Mouse (Mus musculus): ENCODE data around the gene Qk. TPM values are rescaled to one million over a fixed set of nuclear protein-coding genes. Genes with fewer than 3 reads are reported as not detected.
A peak's percentile ranks its signal among the peaks of the same experiment; 100 is the strongest.

The Qk gene
- total RNA-seq, 1 experiment: 129 TPM

- Histone ChIP-seq H3K4me3 (ENCODE audit: insufficient read depth in 1 of 2, low read depth in 1 of 2, low read length in 2 of 2, poor library complexity in 1 of 2, severe bottlenecking in 1 of 2) (peak overlapping the region; percentile 7 to 43; a peak in 3 of 4 replicates), H3K9me3 (ENCODE audit: control insufficient read depth, insufficient read depth, low read depth, low read length) (no peaks in the 10 kb centered on the region), H3K9ac (ENCODE audit: insufficient read depth, low read depth, low read length, poor library complexity, severe bottlenecking) (no peak overlapping the region), H3K36me3 (ENCODE audit: control insufficient read depth, insufficient read depth, low read length, poor library complexity, severe bottlenecking) (no peaks in the 10 kb centered on the region), H3K27ac (ENCODE audit: insufficient read depth, low read depth, low read length, poor library complexity, severe bottlenecking) (peak overlapping the region; percentile 74; the same call in 1 of the 2 replicates), H3K4me1 (ENCODE audit: control insufficient read depth in 2 of 2, insufficient read depth in 2 of 2, low read length in 2 of 2, poor library complexity in 1 of 2) (peaks cover 4 to 30% of the 10 kb centered on the region in 2 experiments)
- in situ Hi-C loops (cut with MboI; ENCODE audit: low sequenced_read_pairs in 2 of 2, unreplicated experiment in 2 of 2): no loop called here
- TF ChIP-seq HCFC1 (IDR thresholded peaks at IDR 0.05; ENCODE audit: borderline replicate concordance, insufficient read depth, low read length): no peak
- DNase-seq (ENCODE audit: low read depth, low spot score): peak; percentile 56
These were observed 36.6 kb upstream of the Qk start for GRCm38 (mm10) chr17:10356294-10356693.

GRCm38 (mm10) chr17:10355746-10356145 lies 36.1 kb upstream of the Qk start:
- in situ Hi-C loops (cut with MboI; ENCODE audit: low sequenced_read_pairs in 2 of 2, unreplicated experiment in 2 of 2): no loop called here
- Histone ChIP-seq H3K9ac (ENCODE audit: insufficient read depth, low read depth, low read length, poor library complexity, severe bottlenecking) (no peak overlapping the region), H3K27ac (ENCODE audit: insufficient read depth, low read depth, low read length, poor library complexity, severe bottlenecking) (peak overlapping the region; percentile 74; the same call in 1 of the 2 replicates), H3K4me3 (ENCODE audit: insufficient read depth in 1 of 2, low read depth in 1 of 2, low read length in 2 of 2, poor library complexity in 1 of 2, severe bottlenecking in 1 of 2) (peak overlapping the region in 1 of 2 experiments; percentile 43; a peak in 1 of 4 replicates), H3K9me3 (ENCODE audit: control insufficient read depth, insufficient read depth, low read depth, low read length) (no peaks in the 10 kb centered on the region), H3K4me1 (ENCODE audit: control insufficient read depth in 2 of 2, insufficient read depth in 2 of 2, low read length in 2 of 2, poor library complexity in 1 of 2) (peaks cover 4 to 30% of the 10 kb centered on the region in 2 experiments), H3K36me3 (ENCODE audit: control insufficient read depth, insufficient read depth, low read length, poor library complexity, severe bottlenecking) (no peaks in the 10 kb centered on the region)
- TF ChIP-seq ZC3H11A (IDR thresholded peaks at IDR 0.05; ENCODE audit: borderline replicate concordance, low read depth, low read length) (no peak), HCFC1 (IDR thresholded peaks at IDR 0.05; ENCODE audit: borderline replicate concordance, insufficient read depth, low read length) (no peak), ZNF384 (IDR thresholded peaks at IDR 0.05; ENCODE audit: low read depth, low read length) (no peak), CHD2 (IDR thresholded peaks at IDR 0.05; ENCODE audit: low read depth, low read length) (no peak), MAFK (IDR thresholded peaks at IDR 0.05; ENCODE audit: insufficient read depth, low read depth, low read length) (no peak)
- DNase-seq (ENCODE audit: low read depth, low spot score): peak; percentile 87

- DNase-seq (ENCODE audit: low read depth, low spot score): no peak
- no peak overlapping the region for H3K27ac ChIP-seq (ENCODE audit: insufficient read depth, low read depth, low read length, poor library complexity, severe bottlenecking)
- H3K9me3 ChIP-seq (ENCODE audit: control insufficient read depth, insufficient read depth, low read depth, low read length): no peaks in the 10 kb centered on the region
These were observed 18.6 kb upstream of the Qk start for GRCm38 (mm10) chr17:10338286-10338685.

GRCm38 (mm10) chr17:10336558-10336957 lies 16.9 kb upstream of the Qk start:
- in situ Hi-C loops (cut with MboI; ENCODE audit: low sequenced_read_pairs in 2 of 2, unreplicated experiment in 2 of 2): no loop called here
- DNase-seq (ENCODE audit: low read depth, low spot score): no peak
- peaks cover 11 to 24% of the 10 kb centered on the region in 2 experiments; a peak in 3 of 4 replicates for H3K4me1 ChIP-seq (ENCODE audit: control insufficient read depth in 2 of 2, insufficient read depth in 2 of 2, low read length in 2 of 2, poor library complexity in 1 of 2)
- H3K36me3 ChIP-seq (ENCODE audit: control insufficient read depth, insufficient read depth, low read length, poor library complexity, severe bottlenecking): peaks cover 1% of the 10 kb centered on the region; the same call in 1 of the 2 replicates
- no peak overlapping the region for H3K9ac ChIP-seq (ENCODE audit: insufficient read depth, low read depth, low read length, poor library complexity, severe bottlenecking)
- no peaks in the 10 kb centered on the region for H3K9me3 ChIP-seq (ENCODE audit: control insufficient read depth, insufficient read depth, low read depth, low read length)
- TF ChIP-seq ZNF384 (IDR thresholded peaks at IDR 0.05; ENCODE audit: low read depth, low read length) (no peak), CHD2 (IDR thresholded peaks at IDR 0.05; ENCODE audit: low read depth, low read length) (no peak), HCFC1 (IDR thresholded peaks at IDR 0.05; ENCODE audit: borderline replicate concordance, insufficient read depth, low read length) (no peak), MAFK (IDR thresholded peaks at IDR 0.05; ENCODE audit: insufficient read depth, low read depth, low read length) (no peak), ZC3H11A (IDR thresholded peaks at IDR 0.05; ENCODE audit: borderline replicate concordance, low read depth, low read length) (no peak)
- no peak overlapping the region for H3K4me3 ChIP-seq (ENCODE audit: insufficient read depth in 1 of 2, low read depth in 1 of 2, low read length in 2 of 2, poor library complexity in 1 of 2, severe bottlenecking in 1 of 2)
- H3K27ac ChIP-seq (ENCODE audit: insufficient read depth, low read depth, low read length, poor library complexity, severe bottlenecking): no peak overlapping the region

More at GRCm38 (mm10) chr17:10338286-10338685, 18.6 kb upstream of the Qk start:
- Histone ChIP-seq H3K4me3 (ENCODE audit: insufficient read depth in 1 of 2, low read depth in 1 of 2, low read length in 2 of 2, poor library complexity in 1 of 2, severe bottlenecking in 1 of 2) (no peak overlapping the region), H3K36me3 (ENCODE audit: control insufficient read depth, insufficient read depth, low read length, poor library complexity, severe bottlenecking) (peaks cover 1% of the 10 kb centered on the region; the same call in 1 of the 2 replicates), H3K4me1 (ENCODE audit: control insufficient read depth in 2 of 2, insufficient read depth in 2 of 2, low read length in 2 of 2, poor library complexity in 1 of 2) (peaks cover 13 to 30% of the 10 kb centered on the region in 2 experiments; a peak in 3 of 4 replicates), H3K9ac (ENCODE audit: insufficient read depth, low read depth, low read length, poor library complexity, severe bottlenecking) (no peak overlapping the region)
- in situ Hi-C loops (cut with MboI; ENCODE audit: low sequenced_read_pairs in 2 of 2, unreplicated experiment in 2 of 2): no loop called here
- no peak for TF ChIP-seq HCFC1 (IDR thresholded peaks at IDR 0.05; ENCODE audit: borderline replicate concordance, insufficient read depth, low read length)
- TF ChIP-seq CHD2 (IDR thresholded peaks at IDR 0.05; ENCODE audit: low read depth, low read length): no peak
- TF ChIP-seq ZC3H11A (IDR thresholded peaks at IDR 0.05; ENCODE audit: borderline replicate concordance, low read depth, low read length): no peak

Data from ES-E14 (cell line).